Mouse (Mus musculus): ENCODE data around the gene Eif5a. TPM values are rescaled to one million over a fixed set of nuclear protein-coding genes. Genes with fewer than 3 reads are reported as not detected.

Eif5a gene
- polyA plus RNA-seq, 1 experiment: 457 TPM

DNA sequence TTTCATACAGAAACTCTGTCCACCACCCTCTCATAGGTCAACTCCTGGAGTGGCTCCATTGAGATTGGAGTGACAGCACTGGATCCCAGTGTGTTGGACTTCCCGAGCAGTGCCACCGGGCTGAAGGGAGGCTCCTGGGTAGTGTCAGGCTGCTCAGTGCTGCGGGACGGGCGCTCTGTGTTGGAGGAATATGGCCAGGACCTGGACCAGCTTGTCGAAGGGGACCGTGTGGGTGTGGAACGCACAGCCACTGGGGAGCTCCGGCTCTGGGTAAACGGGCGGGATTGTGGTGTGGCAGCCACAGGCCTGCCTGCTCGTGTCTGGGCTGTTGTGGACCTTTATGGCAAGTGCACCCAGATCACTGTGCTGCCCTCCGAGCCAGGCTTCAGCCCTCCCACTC lies 18.8 kb downstream of the Eif5a start:
- DNase-seq (ENCODE audit: low read depth): no peak

DNA sequence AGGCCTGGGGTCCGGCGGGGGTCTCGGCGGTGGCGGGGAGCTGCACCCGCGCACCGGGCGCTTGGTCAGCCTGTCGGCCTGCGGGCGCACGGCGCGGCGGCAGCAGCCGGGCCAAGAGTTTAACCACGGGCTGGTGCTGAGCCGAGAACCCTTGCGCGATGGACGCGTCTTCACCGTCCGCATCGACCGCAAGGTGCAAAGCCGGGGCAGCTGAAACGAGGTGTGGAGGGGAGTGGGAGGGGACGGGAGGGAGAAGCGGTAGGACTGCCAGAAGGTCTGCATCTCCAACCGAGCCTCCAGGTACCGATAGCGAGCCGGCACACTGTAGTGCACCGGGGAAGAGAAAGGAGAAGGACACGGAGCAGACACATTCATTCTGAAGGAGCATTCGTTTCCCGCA lies 19.8 kb downstream of the Eif5a start:
- no peak for DNase-seq (ENCODE audit: low read depth)

GRCm38 (mm10) chr11:69901406-69901846 lies 20.3 kb downstream of the Eif5a start:
- DNase-seq (ENCODE audit: low read depth): peak; percentile 62

- DNase-seq (ENCODE audit: low read depth): peak; percentile 73
Observed at GRCm38 (mm10) chr11:69900471-69901405, 21.0 kb downstream of the Eif5a start, which contains the start of the genes 2810408A11Rik and Neurl4. Gene 2810408A11Rik (minus strand): TSS chr11:69900987. Gene Neurl4 (plus strand): TSS chr11:69901072.

GRCm38 (mm10) chr11:69899870-69900269 lies 21.9 kb downstream of the Eif5a start:
- DNase-seq (ENCODE audit: low read depth): no peak

- no peak for DNase-seq (ENCODE audit: low read depth)
Observed at GRCm38 (mm10) chr11:69895291-69895690, 26.5 kb downstream of the Eif5a start, which contains the start of gene Acap1. Gene Acap1 (minus strand): TSS chr11:69895539.

- no peak for DNase-seq (ENCODE audit: low read depth)
Observed at GRCm38 (mm10) chr11:69894671-69895070, 27.1 kb downstream of the Eif5a start.

- no peak for DNase-seq (ENCODE audit: low read depth)
Observed at GRCm38 (mm10) chr11:69891482-69891881, 30.3 kb downstream of the Eif5a start.

- no peak for DNase-seq (ENCODE audit: low read depth)
Observed at GRCm38 (mm10) chr11:69886907-69887635, 34.7 kb downstream of the Eif5a start.

DNA sequence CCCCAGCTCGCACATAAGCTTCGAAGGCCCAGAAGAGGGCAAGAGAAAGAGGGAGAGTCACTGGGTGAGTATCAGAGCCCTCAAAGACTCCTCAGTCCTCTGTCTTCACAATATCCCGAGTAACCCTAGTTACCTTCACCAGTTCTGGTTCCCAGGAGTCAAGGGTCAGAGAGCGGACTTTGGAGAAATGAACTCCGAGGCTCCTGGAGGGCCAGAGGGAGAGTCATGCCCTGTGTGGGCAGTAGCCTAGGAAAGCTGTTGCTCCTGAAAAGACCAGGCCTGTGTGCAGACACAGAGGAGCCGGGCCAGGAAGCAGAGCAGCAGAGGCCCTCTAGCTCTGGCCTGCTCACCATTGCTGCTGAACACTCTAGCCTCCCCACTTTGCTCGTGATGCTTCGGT lies 37.1 kb downstream of the Eif5a start:
- DNase-seq (ENCODE audit: low read depth): no peak

DNA sequence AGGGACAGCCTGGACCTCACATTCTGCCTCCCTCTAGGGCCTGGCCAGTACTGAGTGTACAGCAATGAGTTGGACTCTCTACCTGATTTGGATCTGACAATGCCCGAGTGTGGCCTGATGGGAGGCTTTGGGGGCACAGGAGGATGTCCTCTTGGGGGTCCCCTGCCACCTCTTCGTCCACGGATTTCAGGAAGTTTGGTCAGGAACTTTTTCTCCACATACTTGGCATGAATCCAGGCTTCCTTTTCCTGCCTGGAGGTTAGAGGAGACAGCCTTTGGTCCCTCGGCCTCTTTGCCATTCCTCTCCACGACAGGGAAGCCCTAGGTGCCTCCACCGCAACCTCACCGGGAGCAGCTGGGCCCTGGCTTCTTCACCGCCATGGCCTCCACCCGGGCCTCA lies 37.5 kb downstream of the Eif5a start:
- no peak for DNase-seq (ENCODE audit: low read depth)

DNA sequence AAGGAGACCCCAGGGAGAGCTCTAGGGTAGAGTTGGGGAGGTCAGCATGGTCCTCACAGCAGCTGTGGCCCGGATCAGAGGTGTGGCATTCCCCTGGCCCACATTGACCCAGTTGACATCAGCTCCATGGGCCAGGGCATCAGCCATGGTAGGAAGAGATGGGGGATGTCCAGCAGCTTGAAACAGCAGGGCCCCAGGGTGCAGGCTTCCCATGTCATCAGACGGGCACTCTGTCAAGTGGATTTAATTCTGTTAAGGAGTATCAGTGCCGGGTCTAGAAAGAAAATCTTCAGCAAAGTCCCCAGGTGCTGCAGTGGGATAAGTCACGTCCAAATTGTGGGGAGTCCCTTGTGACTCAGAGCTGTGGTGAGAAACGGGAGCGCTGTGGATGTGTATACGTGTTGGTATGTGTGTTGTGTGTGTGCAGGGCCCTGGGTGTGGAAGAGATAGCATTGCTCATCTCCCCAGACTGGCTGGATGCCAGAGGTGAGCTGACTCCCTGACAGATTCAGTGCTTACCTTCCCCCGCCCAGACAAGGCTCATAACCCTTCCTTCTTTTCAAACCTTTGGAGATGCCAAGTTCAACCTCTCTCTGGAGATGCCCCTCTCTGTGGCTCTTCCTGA lies 38.1 kb downstream of the Eif5a start:
- DNase-seq (ENCODE audit: low read depth): no peak

DNA sequence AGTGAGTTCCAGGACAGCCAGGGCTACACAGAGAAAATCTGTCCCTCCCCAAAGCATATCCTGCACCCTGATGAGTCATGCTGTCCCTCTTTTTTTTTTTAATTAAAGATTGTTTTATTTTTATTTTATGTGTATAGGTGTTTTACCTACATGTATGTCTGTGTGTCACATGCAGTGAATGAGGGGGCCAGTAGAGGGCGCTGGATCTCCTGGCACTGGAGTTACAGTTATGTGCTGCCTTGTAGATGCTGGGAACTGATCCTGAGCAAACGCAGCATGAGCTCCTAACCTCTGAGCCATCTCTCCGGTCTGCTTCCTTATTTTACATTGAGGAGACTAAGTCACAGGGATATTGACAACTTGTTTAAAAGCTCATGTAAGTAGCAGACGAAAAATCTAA lies 38.7 kb downstream of the Eif5a start:
- no peak for DNase-seq (ENCODE audit: low read depth)

GRCm38 (mm10) chr11:69881787-69882670 lies 39.7 kb downstream of the Eif5a start:
- peak; percentile 51 for DNase-seq (ENCODE audit: low read depth)

DNA sequence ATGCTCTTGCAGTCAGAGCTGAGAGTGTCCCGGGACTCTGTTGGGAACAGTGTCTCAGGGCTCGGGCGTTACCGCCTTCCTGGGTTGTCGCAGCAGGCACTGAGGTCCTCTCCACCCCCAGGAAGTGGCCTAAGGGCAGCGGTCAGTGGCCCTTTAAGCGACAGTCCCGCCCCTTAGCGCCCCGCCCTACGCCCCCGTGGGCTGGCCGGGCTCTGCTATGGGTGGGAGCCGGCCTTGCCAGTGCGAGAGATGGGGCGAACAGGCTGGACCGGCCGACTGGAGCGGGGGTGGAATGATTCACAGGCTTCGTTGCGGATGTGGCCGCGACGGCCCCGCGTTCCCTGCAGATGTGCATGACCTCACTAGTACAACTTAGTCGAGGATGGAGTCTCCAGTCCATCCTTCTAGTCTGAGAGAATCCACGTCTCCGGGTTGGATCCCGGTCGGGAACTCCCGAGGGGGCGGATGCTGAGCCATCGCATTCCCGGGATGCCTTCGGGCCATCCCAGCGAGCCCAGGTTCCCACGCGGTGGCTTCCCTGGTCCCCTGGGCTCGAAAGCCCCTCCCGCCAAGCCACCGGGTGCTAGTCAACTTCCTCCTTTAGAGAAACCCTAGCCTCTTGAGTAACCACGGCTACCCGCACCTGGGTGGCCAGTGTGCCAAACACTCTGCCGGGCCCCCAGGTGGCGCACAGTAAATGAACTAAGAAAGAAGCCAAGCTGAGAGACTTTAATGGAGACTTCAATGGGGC lies 40.7 kb downstream of the Eif5a start, which contains the start of gene Kctd11:
Gene Kctd11 (minus strand): TSS at position 554 of the 751 bp plus-strand sequence.
- DNase-seq (ENCODE audit: low read depth): peak; percentile 56

DNA sequence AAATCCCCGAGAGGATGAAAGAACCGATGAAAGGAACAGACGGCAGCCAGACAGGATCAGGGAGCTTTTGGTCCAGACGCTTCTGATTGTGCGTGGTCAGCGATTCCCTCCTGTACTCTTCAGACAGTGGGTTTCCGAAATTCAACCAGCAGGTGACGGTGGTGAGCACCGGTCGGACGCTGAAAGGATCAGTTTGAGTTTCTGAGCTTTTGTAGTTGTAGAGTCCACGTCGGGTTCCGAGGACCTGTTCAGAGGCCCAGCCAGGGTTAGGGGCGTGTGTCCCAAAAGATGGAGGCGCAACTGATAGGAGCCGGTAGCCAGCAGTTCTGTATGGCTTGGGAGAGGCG lies 41.3 kb downstream of the Eif5a start:
- no peak for DNase-seq (ENCODE audit: low read depth)

GRCm38 (mm10) chr11:69879711-69880110 lies 42.0 kb downstream of the Eif5a start:
- no peak for DNase-seq (ENCODE audit: low read depth)

DNA sequence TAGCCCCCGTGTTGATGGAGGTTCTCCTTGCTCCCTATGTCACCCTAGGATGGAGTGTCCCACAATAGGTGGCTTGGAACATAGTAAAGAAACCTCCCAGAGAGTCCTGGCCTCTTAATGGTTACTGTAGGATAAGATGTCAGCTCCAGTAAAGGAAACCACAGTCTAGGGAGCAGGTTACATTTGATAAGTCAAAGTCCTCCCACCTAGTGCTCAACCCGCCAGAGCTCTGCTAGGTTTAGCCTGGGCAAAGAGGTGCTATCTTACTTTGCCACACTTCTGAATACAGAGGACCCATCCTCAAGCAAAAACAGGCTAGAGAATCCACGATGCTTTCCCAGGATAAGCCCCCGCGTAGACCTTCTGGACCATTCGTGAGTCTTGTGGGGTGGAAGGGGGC lies 42.8 kb downstream of the Eif5a start:
- DNase-seq (ENCODE audit: low read depth): no peak

DNA sequence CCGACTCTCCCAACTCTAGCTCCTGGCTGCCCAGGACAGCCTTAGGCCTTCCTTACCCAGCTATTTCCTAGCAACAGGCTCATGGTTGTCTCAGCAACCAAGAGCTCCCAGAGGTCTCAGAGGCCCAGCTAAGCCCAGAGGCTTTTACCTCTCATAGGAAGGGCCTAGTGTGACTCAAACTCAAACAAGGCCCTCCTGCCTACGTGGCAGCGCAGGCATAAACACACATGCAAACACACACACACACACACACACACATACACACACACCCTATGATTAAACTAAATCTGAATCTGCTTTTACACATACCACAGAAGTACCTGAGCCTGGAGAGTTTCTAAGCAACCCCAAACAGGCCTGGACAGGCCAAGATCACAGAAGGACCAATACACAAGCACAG lies 43.4 kb downstream of the Eif5a start:
- DNase-seq (ENCODE audit: low read depth): no peak

GRCm38 (mm10) chr11:69877878-69878277 lies 43.9 kb downstream of the Eif5a start, which contains the start of gene Tmem95:
Gene Tmem95 (minus strand): TSS chr11:69878018.
- DNase-seq (ENCODE audit: low read depth): no peak

Data from gonadal fat pad, adult 2 months (tissue).